ENCODE assay signal across 21 mouse cellular contexts in the genomic region with DNA sequence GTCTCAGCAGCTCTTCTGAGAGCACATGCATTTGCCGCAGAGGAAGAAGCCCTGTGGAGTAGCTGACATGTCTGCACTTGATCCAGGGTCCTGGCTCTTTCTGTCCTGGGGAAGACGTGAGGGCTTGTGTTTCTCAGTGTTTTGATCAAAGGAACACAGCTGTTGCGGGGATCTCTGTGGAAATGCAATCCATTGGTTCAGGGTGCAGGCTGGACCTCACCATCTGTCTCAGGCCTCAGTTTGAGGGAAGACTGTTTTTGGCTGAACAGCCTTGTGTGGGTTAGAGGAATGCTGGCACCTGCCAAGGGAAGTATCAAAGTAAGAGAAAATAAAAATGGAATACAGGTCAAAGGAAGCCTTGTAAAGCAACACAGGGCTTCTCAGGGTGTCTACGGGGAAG. TPM values are rescaled to one million over a fixed set of nuclear protein-coding genes. Genes with fewer than 3 reads are reported as not detected.
"Had no signal": no experiment of that assay in that cellular context is flagged by ENCODE, and none has a peak within 500 bp of the region (broad histone marks: within the 10 kb centered on the region; RNA-seq: fewer than 3 reads in every experiment).

No protein-coding gene starts in this region.

- H3K9ac ChIP-seq: liver, embryonic 12.5 days; liver, embryonic 15.5 days; lung, embryonic 15.5 days; midbrain, embryonic 13.5 days had no signal

- H3K4me2 ChIP-seq: liver, embryonic 12.5 days; liver, embryonic 15.5 days; lung, embryonic 15.5 days; midbrain, embryonic 13.5 days had no signal

- H3K4me1 ChIP-seq: liver, embryonic 12.5 days; liver, embryonic 15.5 days; lung, embryonic 15.5 days; midbrain, embryonic 10.5 days; midbrain, embryonic 13.5 days had no signal

- H3K9me3 ChIP-seq: liver, embryonic 12.5 days; liver, embryonic 15.5 days; lung, embryonic 15.5 days; megakaryocyte, embryonic 14.5 days; midbrain, embryonic 10.5 days; midbrain, embryonic 13.5 days had no signal

- H3K36me3 ChIP-seq: liver, embryonic 12.5 days; liver, embryonic 15.5 days; lung, embryonic 15.5 days; midbrain, embryonic 10.5 days; midbrain, embryonic 13.5 days had no signal

- ATAC-seq: intestine, postnatal 0 days; liver, embryonic 12.5 days; midbrain, embryonic 13.5 days; midbrain, embryonic 16.5 days had no signal

- DNase-seq: kidney, adult 2 months; kidney, postnatal 25 days; liver; lung, adult 18-20 months; lung, postnatal 10 days; lung, postnatal 36 days; right cerebral cortex, postnatal 25 days; thymus, adult 2 months; thymus, postnatal 14 days; thymus, postnatal 4 days had no signal

- H3K27me3 ChIP-seq: liver, embryonic 12.5 days; liver, embryonic 15.5 days; lung, embryonic 15.5 days; midbrain, embryonic 13.5 days had no signal

- H3K27ac ChIP-seq: kidney, postnatal 0 days; liver, embryonic 12.5 days; liver, embryonic 15.5 days; lung, embryonic 15.5 days; midbrain, embryonic 10.5 days; midbrain, embryonic 13.5 days; stomach, postnatal 0 days had no signal

- H3K4me3 ChIP-seq: liver, embryonic 12.5 days; liver, embryonic 15.5 days; lung, embryonic 15.5 days; megakaryocyte, embryonic 14.5 days; midbrain, embryonic 10.5 days; midbrain, embryonic 13.5 days had no signal

RNA-seq across cellular contexts. Expression of a gene that starts 14.0 kb away (rescaled TPM):
- polyA plus RNA-seq: kidney, postnatal 0 days; midbrain, embryonic 10.5 days; stomach, embryonic 14.5 days had no signal
